Mouse (Mus musculus) stomach, embryonic 16.5 days (tissue): ENCODE measurements at regions not wholly inside any gene's neighbourhood (a gene's known extent, or its start where the extent isn't known, plus 50 kb on each side); places are given as distances from the start of the nearest gene placed in this dataset.

Source experiments
- ATAC-seq: fragments of 200-750 bp; cut with Nextera tagmentation; 2 replicates; pipeline ENCODE4 v1.8.0; 2017; ENCODE audit warnings: moderate number of reproducible peaks, moderate TSS enrichment; ENCODE audit not compliant: insufficient read depth, low FRiP score
- H3K27ac ChIP-seq: fragments of 300-500 bp; sonication (generic); 2 replicates; pipeline ENCODE4 v1.5.1; 2014; ENCODE audit warnings: low read length
- H3K27me3 ChIP-seq: fragments of 300-500 bp; sonication (generic); 2 replicates; pipeline ENCODE4 v1.6.1; 2014; ENCODE audit warnings: low read length, control low read depth, mixed read lengths; ENCODE audit not compliant: control insufficient read depth, insufficient read depth
- H3K36me3 ChIP-seq: fragments of 300-500 bp; sonication (generic); 2 replicates; pipeline ENCODE4 v1.6.1; 2014; ENCODE audit warnings: low read length; ENCODE audit not compliant: control insufficient read depth, insufficient read depth
- H3K4me1 ChIP-seq: fragments of 300-500 bp; sonication (generic); 2 replicates; pipeline ENCODE4 v1.6.1; 2014; ENCODE audit warnings: low read length, control low read depth, mixed read lengths; ENCODE audit not compliant: control insufficient read depth, insufficient read depth
- H3K4me2 ChIP-seq: fragments of 300-500 bp; sonication (generic); 2 replicates; pipeline ENCODE4 v1.6.1; 2014; ENCODE audit warnings: low read depth, low read length, mixed read lengths
- H3K4me3 ChIP-seq: fragments of 300-500 bp; sonication (generic); replicated peaks from 2 replicates; pipeline ENCODE4 v1.5.1; 2014; ENCODE audit warnings: mild to moderate bottlenecking, low read length
- H3K9ac ChIP-seq: fragments of 300-500 bp; sonication (generic); 2 replicates; pipeline ENCODE4 v1.6.1; 2014; ENCODE audit warnings: low read length
- H3K9me3 ChIP-seq: fragments of 300-500 bp; sonication (generic); replicated peaks from 2 replicates; pipeline ENCODE4 v1.6.1; 2016; ENCODE audit warnings: low read length, control low read depth; ENCODE audit not compliant: control insufficient read depth
- WGBS: fragments of 180-500 bp; shearing (Covaris S2); extraction: QIAGEN DNeasy Blood & Tissue Kit; methylation state at CpG from one replicate; pipeline ENCODE4 v1.1.7; 2014; 5-methylcytosine and 5-hydroxymethylcytosine counted together

- Histone ChIP-seq H3K9ac (peak overlapping the region; percentile 33; the same call in 1 of the 2 replicates), H3K27ac (no peak overlapping the region), H3K4me2 (no peak overlapping the region)
Observed at GRCm38 (mm10) chr12:110380831-110381750, 65.8 kb upstream of the Ppp2r5c start.

DNA sequence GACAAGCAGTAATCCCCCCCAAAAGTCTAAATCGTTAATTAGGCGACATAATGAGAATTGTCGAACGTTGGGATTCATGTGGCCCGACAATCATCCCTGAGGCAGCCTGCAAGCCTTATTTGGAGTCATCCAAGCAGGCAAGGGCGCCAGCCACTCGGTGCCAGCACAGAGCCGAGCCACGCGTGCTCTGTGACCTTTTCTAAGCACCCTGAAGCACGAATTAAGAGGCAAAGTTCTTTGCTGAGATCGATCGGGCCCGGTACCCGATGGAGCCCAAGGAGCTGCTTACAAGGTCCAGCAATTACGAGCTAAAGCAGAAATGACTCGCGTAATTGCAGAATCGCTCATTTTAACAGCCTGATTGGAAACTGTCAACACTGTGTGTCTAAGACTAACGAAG lies 61.9 kb upstream of the Ppp2r5c start:
- ATAC-seq: no peak
- H3K9ac ChIP-seq: no peak overlapping the region
- H3K4me1 ChIP-seq: no peaks in the 10 kb centered on the region
- no peak overlapping the region for H3K27ac ChIP-seq
- 84% methylated on average over 20 of the region's 20 CpGs for whole genome bisulfite sequencing
- no peaks in the 10 kb centered on the region for H3K9me3 ChIP-seq
- no peaks in the 10 kb centered on the region for H3K27me3 ChIP-seq
- no peak overlapping the region for H3K4me2 ChIP-seq
- no peaks in the 10 kb centered on the region for H3K36me3 ChIP-seq
- H3K4me3 ChIP-seq: no peak overlapping the region

More at GRCm38 (mm10) chr12:110380831-110381750, 65.8 kb upstream of the Ppp2r5c start:
- no peaks in the 10 kb centered on the region for H3K27me3 ChIP-seq
- no peak overlapping the region for H3K4me3 ChIP-seq
- H3K4me1 ChIP-seq: no peaks in the 10 kb centered on the region
- H3K36me3 ChIP-seq: no peaks in the 10 kb centered on the region
- H3K9me3 ChIP-seq: no peaks in the 10 kb centered on the region
- peak; percentile 57; the same call in 1 of the 2 replicates for ATAC-seq
- WGBS: 52% methylated on average over 25 of the region's 25 CpGs

DNA sequence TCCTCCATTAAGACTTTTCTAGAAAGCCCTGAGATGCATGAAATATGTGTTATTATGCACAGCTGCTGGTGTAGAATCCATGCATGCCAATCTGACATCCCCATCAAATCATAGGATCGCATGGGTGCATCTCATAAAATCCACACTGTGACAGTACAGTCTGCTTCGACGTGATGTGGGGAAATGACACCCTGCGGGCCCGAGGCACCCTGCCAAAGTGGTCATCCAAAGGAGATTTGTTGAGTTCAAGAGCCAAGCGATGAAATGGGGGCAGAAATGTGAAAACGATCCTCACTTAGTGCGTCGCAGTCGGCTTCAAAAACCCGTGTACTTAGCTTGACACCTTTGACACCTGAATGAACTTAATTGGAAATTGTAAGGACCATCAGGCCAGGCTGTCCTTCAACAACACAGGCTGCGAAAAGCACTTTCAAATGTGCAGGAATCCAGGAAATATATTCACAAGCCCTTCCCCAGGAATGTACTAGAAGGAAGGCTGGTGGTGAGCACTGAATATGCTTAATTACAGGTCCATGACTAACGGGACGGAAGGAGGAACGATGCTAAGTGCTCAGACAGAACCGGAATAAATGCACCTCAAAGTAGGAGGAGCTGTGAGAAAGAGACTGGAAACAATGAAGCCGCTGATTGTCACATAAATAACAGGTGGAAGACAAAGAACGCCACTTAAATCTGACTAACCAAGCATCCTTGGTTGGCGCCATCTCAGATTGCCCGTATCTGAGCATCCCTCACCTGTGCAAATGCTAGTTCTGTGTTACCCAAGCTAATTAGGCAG lies 60.9 kb upstream of the Ppp2r5c start:
- ATAC-seq: no peak
- Histone ChIP-seq H3K27me3 (no peaks in the 10 kb centered on the region), H3K27ac (no peak overlapping the region), H3K9ac (no peak overlapping the region), H3K36me3 (no peaks in the 10 kb centered on the region), H3K9me3 (no peaks in the 10 kb centered on the region), H3K4me3 (no peak overlapping the region), H3K4me1 (no peaks in the 10 kb centered on the region), H3K4me2 (no peak overlapping the region)
- 78% methylated on average over 20 of the region's 20 CpGs for WGBS

DNA sequence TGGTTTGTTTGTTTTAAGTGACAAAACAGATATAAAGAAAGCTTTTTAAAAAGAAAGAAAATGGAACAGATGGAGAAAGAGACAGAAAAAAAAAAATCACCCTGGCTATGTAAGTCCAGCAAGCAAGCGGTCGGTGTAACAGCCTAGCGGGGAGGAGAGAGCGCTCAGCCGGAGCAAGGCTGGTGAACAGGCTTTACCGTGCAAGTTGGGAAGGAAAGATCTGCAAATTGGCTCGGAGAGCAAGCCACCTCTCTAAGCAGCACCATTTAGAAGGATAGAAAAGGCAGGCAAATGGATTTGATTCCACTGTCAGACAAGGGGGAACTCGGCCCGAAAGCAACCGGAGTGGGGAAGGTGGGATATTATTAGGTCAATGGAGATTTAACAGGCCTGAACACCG lies 59.9 kb upstream of the Ppp2r5c start:
- H3K4me2 ChIP-seq: no peak overlapping the region
- H3K4me3 ChIP-seq: no peak overlapping the region
- no peak overlapping the region for H3K27ac ChIP-seq
- H3K36me3 ChIP-seq: no peaks in the 10 kb centered on the region
- no peaks in the 10 kb centered on the region for H3K27me3 ChIP-seq
- no peak overlapping the region for H3K9ac ChIP-seq
- ATAC-seq: no peak
- whole genome bisulfite sequencing: 82% methylated on average over 11 of the region's 11 CpGs
- no peaks in the 10 kb centered on the region for H3K9me3 ChIP-seq
- no peaks in the 10 kb centered on the region for H3K4me1 ChIP-seq

GRCm38 (mm10) chr12:110387567-110387966 lies 59.4 kb upstream of the Ppp2r5c start:
- WGBS: 79% methylated on average over 4 of the region's 4 CpGs
- H3K4me2 ChIP-seq: no peak overlapping the region
- no peaks in the 10 kb centered on the region for H3K36me3 ChIP-seq
- H3K27me3 ChIP-seq: no peaks in the 10 kb centered on the region
- no peak overlapping the region for H3K4me3 ChIP-seq
- no peak overlapping the region for H3K9ac ChIP-seq
- no peak overlapping the region for H3K27ac ChIP-seq
- H3K4me1 ChIP-seq: no peaks in the 10 kb centered on the region
- no peak for ATAC-seq
- no peaks in the 10 kb centered on the region for H3K9me3 ChIP-seq

DNA sequence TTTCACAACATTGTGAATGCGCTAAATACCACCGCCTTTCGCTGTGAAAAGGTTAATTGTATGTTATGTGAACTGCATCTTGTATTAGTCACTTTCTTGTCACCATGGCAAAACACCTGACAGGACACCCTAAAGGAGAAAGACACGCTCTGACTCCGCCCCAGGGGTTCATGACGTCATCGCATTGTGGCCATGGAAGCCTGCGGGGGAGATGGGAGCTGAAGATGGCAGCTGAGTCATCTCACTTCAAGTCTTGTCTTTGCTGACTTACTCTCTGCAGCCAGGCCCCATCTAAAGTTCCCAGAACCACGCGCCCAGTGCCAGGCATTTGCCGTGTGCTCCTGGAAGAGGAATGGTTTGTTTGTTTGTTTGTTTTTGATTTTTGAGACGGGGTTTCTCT lies 57.5 kb upstream of the Ppp2r5c start:
- no peaks in the 10 kb centered on the region for H3K9me3 ChIP-seq
- H3K27me3 ChIP-seq: no peaks in the 10 kb centered on the region
- no peak overlapping the region for H3K9ac ChIP-seq
- H3K27ac ChIP-seq: no peak overlapping the region
- no peaks in the 10 kb centered on the region for H3K4me1 ChIP-seq
- 68% methylated on average over 12 of the region's 12 CpGs for WGBS
- no peak overlapping the region for H3K4me3 ChIP-seq
- no peaks in the 10 kb centered on the region for H3K36me3 ChIP-seq
- ATAC-seq: no peak
- no peak overlapping the region for H3K4me2 ChIP-seq

DNA sequence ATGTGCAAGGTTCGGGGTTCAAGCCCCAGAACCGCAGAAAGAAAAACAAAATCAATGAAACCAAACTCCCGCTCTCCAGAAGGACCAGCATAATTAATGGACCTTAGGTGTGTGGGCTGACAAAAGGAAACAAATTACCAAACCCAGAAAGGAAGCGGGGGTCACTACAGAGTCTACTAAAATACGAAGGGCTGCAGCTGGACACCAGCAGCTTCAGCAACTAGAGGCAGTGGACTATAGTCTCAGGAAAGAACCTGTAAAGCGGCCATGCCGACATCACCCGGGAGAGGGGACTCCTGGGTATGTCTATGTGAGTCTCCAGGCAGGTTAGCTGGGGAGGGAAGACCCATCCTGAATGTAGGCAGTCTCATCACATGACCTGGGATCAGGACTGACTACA lies 55.5 kb upstream of the Ppp2r5c start:
- no peaks in the 10 kb centered on the region for H3K36me3 ChIP-seq
- H3K4me1 ChIP-seq: no peaks in the 10 kb centered on the region
- no peaks in the 10 kb centered on the region for H3K27me3 ChIP-seq
- H3K4me2 ChIP-seq: no peak overlapping the region
- no peak overlapping the region for H3K4me3 ChIP-seq
- H3K27ac ChIP-seq: no peak overlapping the region
- 61% methylated on average over 8 of the region's 8 CpGs for WGBS
- no peaks in the 10 kb centered on the region for H3K9me3 ChIP-seq
- H3K9ac ChIP-seq: no peak overlapping the region
- no peak for ATAC-seq

- Histone ChIP-seq H3K27me3 (no peaks in the 10 kb centered on the region), H3K36me3 (no peaks in the 10 kb centered on the region), H3K4me2 (no peak overlapping the region), H3K27ac (no peak overlapping the region), H3K4me1 (no peaks in the 10 kb centered on the region), H3K9ac (no peak overlapping the region), H3K4me3 (no peak overlapping the region), H3K9me3 (no peaks in the 10 kb centered on the region)
- 73% methylated on average over 7 of the region's 7 CpGs for WGBS
- no peak for ATAC-seq
Observed at GRCm38 (mm10) chr12:110393555-110393954, 53.4 kb upstream of the Ppp2r5c start.
